Mouse (Mus musculus) heart, adult 11 months (tissue): ENCODE data around the gene Mmab.

Source experiments
- DNase-seq: peaks from one replicate; pipeline ENCODE4 v3.0.0; 2022

The Mmab gene

GRCm38 (mm10) chr5:114428621-114429020 lies 15.2 kb downstream of the Mmab start:
- DNase-seq, result no peak

DNA sequence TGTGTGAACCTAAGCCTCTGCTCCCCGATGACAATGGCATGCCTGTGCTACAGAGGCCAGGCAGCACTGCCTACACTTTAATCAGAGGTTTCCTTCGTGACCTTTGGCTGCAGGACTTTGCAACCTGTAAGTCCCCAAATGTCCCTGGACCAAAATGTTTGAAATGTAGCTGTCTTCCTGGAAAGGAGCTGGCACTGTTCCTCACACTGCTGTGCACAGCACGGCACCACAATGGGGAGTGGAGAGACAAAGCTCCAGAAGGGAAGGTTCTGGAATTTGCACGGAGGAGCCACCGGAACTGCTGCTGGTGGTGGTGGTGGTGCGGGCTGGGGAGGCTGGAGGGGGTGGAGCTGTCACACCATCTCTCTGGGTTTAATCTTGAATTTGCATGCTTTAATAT lies 17.1 kb downstream of the Mmab start:
- no peak for DNase-seq

DNA sequence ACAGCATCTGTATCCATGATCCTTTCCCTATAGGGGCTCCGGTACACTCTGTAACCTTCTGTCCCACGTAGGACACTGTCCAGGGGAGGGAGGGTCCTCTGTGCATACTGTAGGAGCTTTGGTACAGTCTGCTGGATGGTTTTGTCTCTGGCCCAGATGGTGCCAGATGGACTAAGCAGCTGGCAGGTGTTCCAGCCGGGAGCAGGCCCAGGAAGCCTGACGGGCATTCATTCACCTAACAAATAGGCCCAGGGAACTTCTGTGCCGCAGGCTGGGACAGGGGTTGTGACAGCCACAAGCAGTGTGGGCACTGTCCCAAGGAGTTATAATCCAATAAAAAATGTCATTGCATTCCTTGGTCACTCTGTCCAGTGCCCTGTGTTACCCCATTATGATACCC lies 19.9 kb downstream of the Mmab start:
- DNase-seq, result no peak

DNA sequence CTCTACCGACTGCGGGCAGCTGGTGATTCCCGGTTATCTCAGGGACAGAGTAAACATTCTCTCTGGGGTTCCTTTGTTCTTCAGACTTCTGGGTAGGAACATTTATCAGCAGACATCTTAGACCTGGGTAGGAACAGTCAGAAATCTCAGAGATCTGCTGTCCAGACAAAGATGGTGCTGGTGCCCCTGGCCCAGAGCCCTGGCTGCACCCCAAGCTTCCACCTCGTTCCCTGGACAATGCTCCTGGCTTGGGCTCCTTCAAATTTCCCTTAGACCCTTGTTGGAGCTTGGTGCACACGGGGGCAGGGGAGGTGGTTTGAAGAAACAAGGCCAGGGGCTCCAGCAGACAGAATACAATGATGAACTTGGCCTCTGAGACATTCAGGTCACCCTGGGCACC lies 21.3 kb downstream of the Mmab start:
- DNase-seq, result no peak

- DNase-seq, result no peak
These were observed 22.1 kb downstream of the Mmab start for GRCm38 (mm10) chr5:114421561-114422298.

GRCm38 (mm10) chr5:114418541-114418940 lies 25.3 kb downstream of the Mmab start:
- DNase-seq, result no peak

GRCm38 (mm10) chr5:114416855-114417254 lies 27.0 kb downstream of the Mmab start:
- no peak for DNase-seq

- no peak for DNase-seq
These were observed 28.3 kb downstream of the Mmab start for GRCm38 (mm10) chr5:114415606-114416005.

DNA sequence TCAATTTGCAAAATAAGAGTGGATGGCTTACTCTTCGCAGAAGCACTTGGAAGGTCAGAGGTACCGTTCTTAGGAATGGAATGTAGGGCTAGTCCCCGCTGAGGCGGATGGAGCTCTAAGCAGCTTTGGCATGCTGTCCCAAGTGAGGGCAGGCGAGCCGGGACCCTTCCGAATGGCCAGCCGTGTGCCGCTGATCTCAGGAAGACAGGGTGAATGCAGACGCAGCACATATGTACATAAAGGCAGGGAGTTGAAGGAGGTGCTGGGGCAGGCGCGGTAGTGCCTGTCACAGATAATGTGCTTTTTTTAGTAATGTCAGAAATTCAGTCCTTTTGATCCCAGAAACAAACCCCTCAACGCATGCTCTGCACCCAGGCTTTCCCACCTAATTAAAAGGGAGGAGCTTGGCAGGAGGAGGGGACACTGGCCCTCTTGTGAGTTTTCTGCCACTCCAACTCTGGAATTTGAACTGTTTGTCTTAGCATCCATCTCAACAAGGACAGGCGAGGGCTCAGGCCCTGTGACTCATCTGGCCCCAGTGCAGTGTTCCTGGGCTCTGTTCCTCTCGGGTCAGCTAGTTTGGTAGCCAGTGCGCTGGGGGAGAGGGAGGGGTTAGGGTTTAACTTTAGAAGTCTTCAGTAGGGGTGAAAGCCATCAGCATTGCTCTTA lies 30.7 kb downstream of the Mmab start:
- peak; percentile 97 for DNase-seq

DNA sequence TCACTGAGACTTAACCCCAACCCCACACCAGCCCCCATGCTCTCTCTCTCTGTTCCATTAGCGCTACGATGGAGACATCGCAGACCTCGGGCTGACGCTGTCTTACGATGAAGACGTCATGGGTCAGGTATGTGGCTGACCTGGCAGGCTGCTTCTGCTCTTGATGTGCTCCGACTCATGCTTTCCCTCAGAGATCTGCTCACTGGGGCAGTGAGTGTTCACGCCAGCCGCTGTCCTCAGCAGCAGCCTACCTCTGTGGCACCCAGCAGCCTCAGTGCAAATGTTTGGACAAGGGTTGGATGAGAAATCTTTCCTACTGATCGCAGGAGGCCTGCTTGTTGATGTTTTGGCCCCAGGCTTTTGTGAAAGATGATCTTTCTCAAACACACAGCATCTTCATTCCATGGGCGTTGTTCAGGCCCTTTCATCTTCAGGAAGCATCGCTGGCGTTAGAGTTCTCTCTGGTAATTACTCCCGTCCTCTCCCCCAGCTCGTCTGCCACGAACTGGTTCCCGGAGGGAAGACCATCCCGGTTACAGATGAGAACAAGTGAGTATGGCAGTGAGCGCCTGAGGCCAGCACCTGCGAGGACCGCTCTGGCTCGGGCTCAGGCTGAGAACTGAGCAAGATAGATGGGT lies 31.4 kb downstream of the Mmab start:
- no peak for DNase-seq

GRCm38 (mm10) chr5:114410429-114410828 lies 33.4 kb downstream of the Mmab start:
- no peak for DNase-seq

DNA sequence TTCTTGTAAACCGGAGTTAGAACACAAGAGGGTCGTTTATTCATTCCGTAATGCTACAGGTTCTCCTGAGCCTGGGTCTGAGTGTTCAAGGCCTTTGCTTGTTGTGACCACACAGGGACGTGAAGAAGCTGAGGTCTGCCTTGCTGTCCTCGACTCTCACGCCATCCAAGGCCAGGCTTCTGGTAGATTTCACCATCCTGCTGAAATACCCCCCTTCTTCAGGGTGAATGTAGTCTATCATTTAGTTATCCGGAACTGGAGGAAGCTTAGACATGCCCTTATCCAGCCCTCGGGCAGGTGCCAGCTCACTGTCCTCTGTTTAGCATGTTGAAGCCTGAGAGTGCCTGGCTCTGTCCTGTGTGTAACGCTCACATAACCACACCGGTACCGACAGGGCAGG lies 35.0 kb downstream of the Mmab start:
- DNase-seq, result no peak

GRCm38 (mm10) chr5:114407810-114408209 lies 36.0 kb downstream of the Mmab start:
- DNase-seq, result no peak

GRCm38 (mm10) chr5:114407269-114407668 lies 36.6 kb downstream of the Mmab start:
- DNase-seq, result no peak

DNA sequence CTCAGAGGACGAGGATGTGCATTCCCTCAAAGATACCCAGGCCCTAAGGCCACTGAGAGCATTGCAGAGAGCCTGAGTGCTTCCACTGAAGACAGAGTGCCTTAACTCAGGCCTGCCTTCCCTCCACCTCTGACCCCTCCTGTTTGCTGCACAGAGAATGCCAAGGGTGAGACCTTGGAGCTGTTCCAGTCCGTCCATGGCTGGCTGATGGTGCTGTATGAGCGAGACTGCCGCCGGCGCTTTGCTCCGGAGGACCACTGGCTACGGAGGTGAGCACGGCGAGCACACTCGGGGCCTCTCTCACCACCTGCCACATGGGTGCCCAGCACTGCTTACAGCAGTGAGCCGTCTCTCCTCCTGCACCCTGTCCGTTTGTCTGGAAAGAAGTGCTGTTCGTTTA lies 37.3 kb downstream of the Mmab start:
- no peak for DNase-seq

DNA sequence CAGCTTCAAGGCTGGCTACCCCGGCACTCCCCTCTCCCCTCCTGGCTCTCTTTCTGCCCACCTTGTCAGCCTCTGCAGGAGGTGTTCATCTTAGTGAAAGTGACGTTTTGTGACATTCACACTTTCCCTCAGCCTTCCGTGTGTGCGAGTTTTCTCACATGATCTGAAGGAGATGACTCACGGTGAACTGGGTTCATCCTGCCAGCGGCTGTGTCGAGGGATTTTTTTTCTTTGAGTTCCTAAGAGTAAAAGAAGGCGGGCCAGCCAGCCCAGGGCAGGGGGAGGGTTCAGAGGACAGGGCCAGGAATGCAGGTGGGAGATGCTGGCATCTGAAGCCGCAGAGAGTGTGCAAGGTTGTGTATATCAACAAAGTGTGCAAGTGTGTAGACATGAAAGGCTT lies 50.7 kb downstream of the Mmab start:
- no peak for DNase-seq

GRCm38 (mm10) chr5:114384448-114384847 lies 59.4 kb downstream of the Mmab start:
- DNase-seq, result peak; percentile 85

DNA sequence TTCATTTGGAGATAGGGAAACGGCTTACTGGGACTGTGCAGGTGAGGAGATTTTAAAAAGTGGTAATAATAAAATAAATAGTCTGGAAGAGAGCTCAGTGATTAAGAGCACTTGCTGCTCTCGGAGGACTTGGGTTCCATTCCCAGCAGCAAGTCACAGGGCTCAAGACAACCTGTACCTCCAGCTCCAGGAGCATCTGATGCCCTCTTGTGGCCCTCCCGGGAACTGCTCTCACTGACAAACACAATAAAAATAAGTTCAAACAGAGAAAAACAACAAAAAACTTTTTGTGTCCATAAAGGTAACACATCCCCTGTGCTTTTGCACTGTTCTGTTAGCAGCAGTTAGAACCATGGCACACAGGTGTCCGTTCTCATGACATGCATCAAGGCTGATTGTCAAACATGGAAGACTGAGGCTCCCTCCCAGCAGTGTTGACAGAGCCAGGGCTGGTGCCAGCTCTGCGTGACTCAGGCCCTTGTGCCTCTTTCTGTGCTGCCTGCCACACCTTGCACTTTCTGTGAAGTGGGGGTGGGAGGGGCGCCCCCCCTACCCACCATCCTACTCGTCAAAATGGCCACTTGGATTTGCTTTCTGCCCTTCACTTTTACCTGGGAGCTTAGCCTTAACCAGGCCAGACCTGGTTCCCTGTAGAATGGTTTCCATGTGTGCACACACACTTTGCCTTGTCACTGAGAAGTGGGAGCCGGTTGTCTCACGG lies 60.5 kb downstream of the Mmab start:
- DNase-seq, result peak; percentile 87
